Mouse (Mus musculus): Measurements from ENCODE around the gene Ubap1. TPM values are rescaled to one million over a fixed set of nuclear protein-coding genes. Genes with fewer than 3 reads are reported as not detected.

The Ubap1 gene
- polyA plus RNA-seq, 1 experiment from 2014 or later: 53.7 TPM

DNA sequence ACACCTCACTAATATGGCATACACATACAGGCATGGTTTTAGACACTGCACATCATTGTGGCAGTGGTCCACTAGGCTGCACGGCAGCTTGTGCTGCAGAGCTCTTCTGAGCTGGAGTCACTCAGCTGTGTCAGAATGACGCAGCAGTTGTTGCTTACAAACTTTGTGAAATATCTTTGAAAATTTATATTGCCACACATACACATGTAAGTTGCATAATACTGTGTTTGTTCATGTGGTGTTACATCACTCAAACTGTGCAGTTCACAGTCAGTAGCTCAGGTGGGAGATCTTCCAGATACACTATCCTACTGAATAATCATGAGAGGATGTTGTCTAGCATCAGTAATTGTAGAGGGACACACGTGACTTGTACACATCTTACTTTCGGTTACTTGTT lies 19.4 kb downstream of the Ubap1 start:
- H3K4me3 ChIP-seq (replicated peaks; ENCODE audit: low read depth, low read length): no peak overlapping the region
- H3K9ac ChIP-seq (ENCODE audit: low read depth, low read length): no peak overlapping the region
- H3K4me2 ChIP-seq (ENCODE audit: low read length): no peak overlapping the region
- no peaks in the 10 kb centered on the region for H3K4me1 ChIP-seq (replicated peaks; ENCODE audit: insufficient read depth, low read length)
- no peaks in the 10 kb centered on the region for H3K9me3 ChIP-seq (replicated peaks; ENCODE audit: low read length)
- H3K36me3 ChIP-seq (ENCODE audit: insufficient read depth, low read length): peaks cover 12% of the 10 kb centered on the region
- H3K27me3 ChIP-seq (ENCODE audit: insufficient read depth, low read length): no peaks in the 10 kb centered on the region
- H3K27ac ChIP-seq: no peak overlapping the region
- no peak for TF ChIP-seq CTCF (IDR thresholded peaks at IDR 0.05; ENCODE audit: low read depth)
- WGBS: 84% methylated on average over 4 of the region's 4 CpGs
- no peak for DNase-seq (ENCODE audit: low spot score)
- no peak for ATAC-seq (replicated peaks; ENCODE audit: low FRiP score, low read depth)

DNA sequence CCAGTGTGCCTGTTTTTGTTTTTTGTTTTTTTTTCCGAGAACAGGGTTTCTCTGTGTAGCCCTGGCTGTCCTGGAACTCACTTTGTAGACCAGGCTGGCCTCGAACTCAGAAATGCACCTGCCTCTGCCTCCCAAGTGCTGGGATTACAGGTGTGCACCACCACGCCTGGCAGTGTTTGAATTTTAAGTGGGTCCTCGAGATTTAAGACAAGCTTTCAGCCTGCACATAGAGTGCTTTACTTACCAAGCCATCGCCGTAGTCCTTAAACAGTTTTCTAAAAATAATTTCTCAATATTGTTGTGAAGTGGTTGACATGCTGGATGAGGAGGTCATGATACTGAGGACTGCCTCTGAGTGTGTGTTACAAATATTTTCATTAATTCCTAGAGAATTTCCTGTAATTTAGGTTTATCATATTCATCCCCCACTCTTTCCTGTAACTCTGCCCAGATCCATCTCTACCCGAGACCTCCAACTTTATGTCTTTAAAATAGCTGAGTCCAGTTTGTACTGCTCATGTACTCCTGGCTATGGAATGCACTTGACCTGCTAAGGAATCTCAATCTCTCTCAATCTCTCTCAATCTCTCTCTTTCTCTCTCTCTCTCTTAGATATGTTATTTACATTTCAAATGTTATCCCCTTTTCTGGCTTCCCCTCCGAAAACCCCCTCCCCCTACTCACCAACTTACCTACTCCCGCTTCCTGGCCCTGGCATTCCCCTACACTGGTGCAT lies 21.1 kb downstream of the Ubap1 start:
- H3K36me3 ChIP-seq (ENCODE audit: insufficient read depth, low read length): peaks cover 14% of the 10 kb centered on the region
- ATAC-seq (replicated peaks; ENCODE audit: low FRiP score, low read depth): no peak
- H3K4me2 ChIP-seq (ENCODE audit: low read length): no peak overlapping the region
- no peak overlapping the region for H3K27ac ChIP-seq
- 94% methylated on average over 9 of the region's 9 CpGs for WGBS
- no peak overlapping the region for H3K9ac ChIP-seq (ENCODE audit: low read depth, low read length)
- DNase-seq (ENCODE audit: low spot score): no peak
- H3K9me3 ChIP-seq (replicated peaks; ENCODE audit: low read length): no peaks in the 10 kb centered on the region
- no peaks in the 10 kb centered on the region for H3K27me3 ChIP-seq (ENCODE audit: insufficient read depth, low read length)
- no peak for TF ChIP-seq CTCF (IDR thresholded peaks at IDR 0.05; ENCODE audit: low read depth)
- H3K4me3 ChIP-seq (replicated peaks; ENCODE audit: low read depth, low read length): no peak overlapping the region
- H3K4me1 ChIP-seq (replicated peaks; ENCODE audit: insufficient read depth, low read length): no peaks in the 10 kb centered on the region

DNA sequence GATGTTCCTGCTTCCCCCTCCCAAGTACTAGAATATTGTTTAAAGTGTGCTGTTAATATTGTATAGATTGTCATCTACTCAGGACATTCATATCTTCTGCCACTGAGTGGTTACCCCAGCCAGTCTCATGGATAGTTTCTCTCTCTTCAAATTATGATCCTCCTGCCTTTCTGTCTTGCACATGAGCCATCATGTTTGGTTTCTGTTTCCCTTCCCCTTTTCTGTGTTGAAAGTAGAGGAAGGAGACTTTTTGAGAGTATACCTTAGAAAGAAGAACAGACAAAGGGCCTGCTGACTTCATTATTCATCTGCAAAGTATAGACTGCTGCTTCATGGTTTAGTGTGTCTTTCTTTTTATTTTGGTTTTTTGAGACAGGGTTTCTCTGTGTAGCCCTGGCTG lies 28.8 kb downstream of the Ubap1 start:
- Histone ChIP-seq H3K4me1 (replicated peaks; ENCODE audit: insufficient read depth, low read length) (no peaks in the 10 kb centered on the region), H3K4me2 (ENCODE audit: low read length) (no peak overlapping the region), H3K27ac (no peak overlapping the region), H3K9me3 (replicated peaks; ENCODE audit: low read length) (no peaks in the 10 kb centered on the region), H3K9ac (ENCODE audit: low read depth, low read length) (no peak overlapping the region), H3K4me3 (replicated peaks; ENCODE audit: low read depth, low read length) (no peak overlapping the region), H3K36me3 (ENCODE audit: insufficient read depth, low read length) (peaks cover 43% of the 10 kb centered on the region), H3K27me3 (ENCODE audit: insufficient read depth, low read length) (no peaks in the 10 kb centered on the region)
- no peak for ATAC-seq (replicated peaks; ENCODE audit: low FRiP score, low read depth)
- no peak for TF ChIP-seq CTCF (IDR thresholded peaks at IDR 0.05; ENCODE audit: low read depth)
- DNase-seq (ENCODE audit: low spot score): no peak

DNA sequence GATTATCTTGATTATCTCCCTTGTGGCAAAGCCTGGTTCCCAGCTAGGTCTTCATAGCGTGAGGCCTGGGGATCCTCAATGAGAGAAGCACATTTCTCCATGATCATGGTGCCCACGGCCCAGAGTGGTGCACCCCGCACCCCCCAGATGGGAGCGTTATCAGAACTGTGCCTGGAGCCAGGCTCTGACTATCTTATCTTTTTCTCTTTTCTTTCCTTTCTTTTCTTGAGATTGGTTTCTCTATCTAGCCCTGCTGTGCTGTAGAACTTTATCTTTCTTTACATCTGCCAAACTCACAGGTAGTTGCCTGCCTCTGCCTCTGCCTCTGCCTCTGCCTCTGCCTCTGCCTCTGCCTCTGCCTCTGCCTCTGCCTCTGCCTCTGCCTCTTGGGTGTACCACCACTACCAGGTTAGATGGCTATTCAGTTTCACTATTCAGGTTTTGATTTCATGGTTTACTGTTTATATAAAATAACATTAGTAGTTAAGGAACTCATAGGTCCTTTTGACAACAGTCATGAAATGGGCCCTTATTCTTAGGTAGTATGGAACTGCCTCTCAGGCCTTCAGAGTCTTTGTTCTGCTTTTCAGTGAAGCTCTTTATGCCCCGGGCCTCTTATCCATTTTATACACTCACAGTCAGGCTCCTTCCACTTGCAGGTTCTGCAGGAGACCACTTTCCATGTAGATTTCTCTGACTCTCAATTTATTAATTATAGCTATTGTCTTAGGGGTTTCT lies 32.6 kb downstream of the Ubap1 start:
- TF ChIP-seq CTCF (IDR thresholded peaks at IDR 0.05; ENCODE audit: low read depth): no peak
- peaks cover 43% of the 10 kb centered on the region for H3K36me3 ChIP-seq (ENCODE audit: insufficient read depth, low read length)
- 94% methylated on average over 5 of the region's 5 CpGs for WGBS

DNA sequence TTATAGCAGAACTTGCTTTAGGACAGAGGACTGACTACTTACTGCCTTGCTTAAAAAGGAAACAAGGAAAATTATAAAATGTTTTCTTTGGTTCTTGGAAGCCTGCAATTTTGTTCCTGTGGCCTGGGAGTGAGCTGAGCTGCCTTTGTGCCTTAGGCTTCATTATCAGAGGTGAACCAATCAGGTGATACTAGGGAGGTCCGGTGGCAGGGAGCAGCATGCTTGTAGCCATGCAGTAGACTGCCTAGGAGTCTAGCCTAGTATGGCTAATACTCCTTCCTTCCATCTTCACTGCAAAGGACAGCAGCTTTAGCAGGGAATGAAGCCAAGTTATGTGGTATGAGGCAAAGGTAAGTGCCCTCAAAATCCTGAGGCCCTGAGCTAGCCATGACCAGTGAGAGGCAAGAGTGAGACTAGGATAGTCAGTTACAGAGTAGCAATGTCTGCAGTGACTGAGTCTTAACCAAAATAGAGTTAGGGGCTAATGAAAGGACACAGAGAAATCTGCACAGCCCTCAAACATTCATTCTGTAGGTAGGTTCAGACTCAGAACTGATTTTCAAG lies 37.7 kb downstream of the Ubap1 start:
- H3K36me3 ChIP-seq (ENCODE audit: insufficient read depth, low read length): peaks cover 36% of the 10 kb centered on the region
- H3K4me3 ChIP-seq (replicated peaks; ENCODE audit: low read depth, low read length): no peak overlapping the region
- H3K4me1 ChIP-seq (replicated peaks; ENCODE audit: insufficient read depth, low read length): no peaks in the 10 kb centered on the region
- DNase-seq (ENCODE audit: low spot score) (no peak), ATAC-seq (replicated peaks; ENCODE audit: low FRiP score, low read depth) (no peak)
- no peak for TF ChIP-seq CTCF (IDR thresholded peaks at IDR 0.05; ENCODE audit: low read depth)
- no peak overlapping the region for H3K27ac ChIP-seq
- H3K27me3 ChIP-seq (ENCODE audit: insufficient read depth, low read length): no peaks in the 10 kb centered on the region
- 83% methylated on average over 1 of the region's 1 CpGs for WGBS
- no peak overlapping the region for H3K9ac ChIP-seq (ENCODE audit: low read depth, low read length)
- no peak overlapping the region for H3K4me2 ChIP-seq (ENCODE audit: low read length)
- H3K9me3 ChIP-seq (replicated peaks; ENCODE audit: low read length): no peaks in the 10 kb centered on the region

More for the DNA sequence above, 32.6 kb downstream of the Ubap1 start:
- H3K4me1 ChIP-seq (replicated peaks; ENCODE audit: insufficient read depth, low read length): no peaks in the 10 kb centered on the region
- H3K4me2 ChIP-seq (ENCODE audit: low read length): no peak overlapping the region
- no peak overlapping the region for H3K27ac ChIP-seq
- no peak for DNase-seq (ENCODE audit: low spot score)
- no peaks in the 10 kb centered on the region for H3K9me3 ChIP-seq (replicated peaks; ENCODE audit: low read length)
- no peak overlapping the region for H3K9ac ChIP-seq (ENCODE audit: low read depth, low read length)
- H3K4me3 ChIP-seq (replicated peaks; ENCODE audit: low read depth, low read length): no peak overlapping the region
- H3K27me3 ChIP-seq (ENCODE audit: insufficient read depth, low read length): no peaks in the 10 kb centered on the region
- ATAC-seq (replicated peaks; ENCODE audit: low FRiP score, low read depth): no peak

DNA sequence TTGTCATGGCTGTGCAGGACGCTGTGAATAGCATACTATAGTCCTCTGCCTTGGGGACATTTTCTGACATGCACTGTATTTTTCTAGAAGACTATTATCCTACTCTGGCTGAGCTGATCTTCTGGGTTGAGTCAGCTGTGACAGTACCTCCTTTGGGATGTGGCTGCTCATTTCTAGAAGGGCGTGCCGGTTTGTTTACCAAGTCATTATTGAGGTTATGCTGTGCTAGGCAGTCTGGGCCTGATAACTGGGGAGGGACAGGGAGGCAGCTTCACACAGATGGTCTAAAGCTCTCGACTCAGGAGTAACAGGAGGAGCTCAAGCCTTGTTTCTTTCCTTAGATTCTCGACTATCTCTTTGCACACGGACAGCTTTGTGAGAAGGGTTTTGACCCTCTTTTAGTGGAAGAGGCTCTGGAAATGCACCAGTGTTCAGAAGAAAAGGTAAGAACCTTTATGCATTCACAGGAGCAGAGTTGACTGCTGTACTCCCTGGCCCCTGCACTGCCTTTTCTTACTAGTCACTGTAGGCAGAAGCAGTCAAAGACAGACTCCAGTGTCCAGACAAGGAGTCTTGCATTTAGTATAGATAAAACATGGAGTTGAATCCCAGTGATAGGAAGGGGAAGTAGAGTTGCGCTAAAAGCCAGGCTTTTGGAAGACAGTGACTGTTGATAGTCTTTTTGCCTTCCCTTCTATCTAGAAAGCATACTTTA lies 39.1 kb downstream of the Ubap1 start:
- Histone ChIP-seq H3K4me3 (replicated peaks; ENCODE audit: low read depth, low read length) (no peak overlapping the region), H3K4me2 (ENCODE audit: low read length) (no peak overlapping the region), H3K27ac (no peak overlapping the region), H3K4me1 (replicated peaks; ENCODE audit: insufficient read depth, low read length) (no peaks in the 10 kb centered on the region), H3K9me3 (replicated peaks; ENCODE audit: low read length) (no peaks in the 10 kb centered on the region), H3K27me3 (ENCODE audit: insufficient read depth, low read length) (no peaks in the 10 kb centered on the region), H3K36me3 (ENCODE audit: insufficient read depth, low read length) (peaks cover 45% of the 10 kb centered on the region), H3K9ac (ENCODE audit: low read depth, low read length) (no peak overlapping the region)
- DNase-seq (ENCODE audit: low spot score) (no peak), ATAC-seq (replicated peaks; ENCODE audit: low FRiP score, low read depth) (no peak)
- TF ChIP-seq CTCF (IDR thresholded peaks at IDR 0.05; ENCODE audit: low read depth): no peak
- WGBS: 73% methylated on average over 7 of the region's 7 CpGs
